Mouse (Mus musculus): ENCODE measurements around the gene Rdh14.

GRCm38 (mm10) chr12:10425982-10426863, 35.7 kb downstream of the Rdh14 start:
- TF ChIP-seq CTCF (IDR thresholded peaks at IDR 0.05; ENCODE audit: low read depth, low read length) (no peak), POLR2A (IDR thresholded peaks at IDR 0.05; ENCODE audit: borderline replicate concordance, low read depth, low read length) (no peak)

All from bone marrow macrophage, adult 2 months (primary cell).